Mouse (Mus musculus): ENCODE data around the gene Ncoa3.
A peak's percentile ranks its signal among the peaks of the same experiment; 100 is the strongest.

Gene Ncoa3

DNA sequence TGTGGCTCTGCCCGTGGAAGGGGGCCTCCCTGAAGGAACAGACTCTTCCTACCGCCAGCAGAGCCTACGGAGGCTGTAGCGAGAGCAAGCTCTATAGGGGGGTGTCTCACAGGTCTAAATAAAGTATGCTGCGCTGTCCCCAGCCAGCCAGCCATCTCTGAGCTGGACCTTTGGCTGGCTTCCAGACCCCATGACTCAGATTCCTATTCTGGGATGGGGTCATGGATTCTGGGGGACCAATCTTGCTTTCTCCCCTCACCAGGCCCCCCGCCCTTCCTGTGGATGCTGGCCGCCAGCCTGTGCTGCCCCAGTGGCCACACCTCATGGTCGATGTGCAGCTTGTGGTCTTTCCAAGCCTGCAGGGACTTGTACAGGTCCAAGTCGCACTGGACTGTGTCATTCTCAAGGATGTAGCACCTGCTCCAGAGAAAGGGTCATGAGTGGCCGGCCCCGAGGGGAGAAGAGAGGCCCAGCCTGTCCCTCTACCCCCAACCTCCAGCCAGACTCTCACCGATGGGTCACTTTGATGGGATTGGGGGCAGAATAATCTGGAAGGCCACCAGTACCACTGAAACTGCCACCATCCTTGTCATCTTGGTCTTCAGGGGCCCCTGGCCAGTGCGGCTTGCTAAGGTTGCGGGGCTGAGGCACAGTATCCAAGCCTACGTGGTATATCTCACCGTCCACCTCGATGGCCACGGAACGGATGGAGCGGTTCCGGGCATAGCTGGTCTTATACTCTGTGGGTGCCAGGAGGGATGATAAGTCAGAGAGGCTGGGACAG lies 88.7 kb downstream of the Ncoa3 start:
- no peak for DNase-seq

DNA sequence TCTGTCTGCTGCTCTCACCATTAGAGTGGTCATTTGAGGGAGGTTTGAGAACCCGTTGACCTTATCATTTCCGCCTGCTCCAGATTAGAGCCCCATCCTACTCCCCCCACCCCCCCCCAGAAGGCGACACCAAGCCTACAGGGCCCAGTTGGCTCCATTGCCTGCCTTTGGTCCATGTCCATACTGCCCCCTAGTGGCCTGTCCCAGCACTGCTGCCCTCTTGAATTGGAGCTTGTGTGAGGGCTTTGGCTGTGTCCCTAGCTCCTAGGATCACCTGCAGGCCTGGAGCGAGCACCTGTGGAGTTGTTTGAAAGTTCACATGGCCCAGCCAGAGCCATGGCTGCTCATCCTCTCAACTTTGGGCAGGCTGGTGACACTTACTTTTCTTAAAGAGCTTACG lies 89.8 kb downstream of the Ncoa3 start:
- peak; percentile 88 for DNase-seq

DNA sequence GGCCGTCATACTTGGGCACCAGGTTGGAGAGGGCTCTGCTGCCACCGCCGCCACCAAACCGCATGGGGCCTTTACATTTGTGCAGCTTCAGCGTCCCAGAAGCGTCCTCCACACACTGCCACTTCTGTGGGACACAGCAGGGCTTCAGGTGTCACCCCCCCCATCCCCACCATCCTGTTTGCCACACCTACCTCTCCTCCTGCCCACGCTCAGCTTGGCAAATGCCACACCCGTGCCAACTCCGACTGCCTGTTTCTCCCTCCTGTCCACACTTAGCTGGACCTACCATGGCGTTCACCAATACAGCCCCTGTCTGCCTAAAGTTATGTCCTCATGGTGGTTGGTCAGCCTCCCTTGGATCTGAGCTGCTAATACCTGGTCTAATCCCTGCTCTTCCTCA lies 90.2 kb downstream of the Ncoa3 start:
- no peak for DNase-seq

DNA sequence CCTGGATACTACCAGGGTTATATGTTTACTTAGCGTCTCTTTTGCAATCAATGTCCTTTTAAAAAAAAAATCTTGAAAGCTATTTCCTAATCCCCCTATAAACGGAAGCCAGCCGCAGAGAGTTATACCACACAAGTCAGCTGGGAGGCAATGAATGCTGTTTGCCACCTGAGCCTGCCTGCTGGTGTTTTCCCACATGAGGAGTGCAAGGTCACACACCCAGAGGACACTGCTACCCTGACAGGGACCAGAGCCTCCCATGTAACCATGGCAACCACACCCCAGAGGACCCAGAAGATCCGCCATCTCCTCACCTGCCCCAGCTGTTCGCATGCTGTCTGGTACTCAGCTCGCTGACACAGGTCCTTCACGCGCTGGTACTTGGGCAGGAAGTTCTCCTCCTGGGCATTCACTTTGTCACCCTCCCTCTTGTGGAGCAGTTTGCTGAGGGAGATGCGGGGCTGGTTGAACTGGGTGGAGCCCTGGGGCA lies 91.2 kb downstream of the Ncoa3 start:
- DNase-seq: peak; percentile 22

DNA sequence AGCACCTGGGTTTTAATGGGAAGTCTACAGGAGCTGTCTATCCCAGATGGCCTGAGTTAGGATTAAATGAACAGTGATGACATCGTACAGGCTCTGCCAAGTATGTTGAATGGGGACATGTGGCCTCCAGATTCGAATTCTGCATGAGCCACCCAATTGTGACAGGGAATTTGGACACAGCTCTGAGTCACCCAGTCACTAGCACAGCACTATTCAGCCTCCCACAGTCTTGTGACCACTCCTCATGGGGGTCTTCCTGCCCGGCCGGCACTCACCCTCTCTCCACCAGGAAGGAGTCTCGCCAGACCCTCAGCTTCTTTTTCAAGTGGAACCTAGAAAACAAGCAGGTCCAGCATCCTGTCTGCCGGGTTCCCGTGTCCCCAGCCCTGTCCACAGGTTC lies 91.7 kb downstream of the Ncoa3 start:
- DNase-seq: no peak

DNA sequence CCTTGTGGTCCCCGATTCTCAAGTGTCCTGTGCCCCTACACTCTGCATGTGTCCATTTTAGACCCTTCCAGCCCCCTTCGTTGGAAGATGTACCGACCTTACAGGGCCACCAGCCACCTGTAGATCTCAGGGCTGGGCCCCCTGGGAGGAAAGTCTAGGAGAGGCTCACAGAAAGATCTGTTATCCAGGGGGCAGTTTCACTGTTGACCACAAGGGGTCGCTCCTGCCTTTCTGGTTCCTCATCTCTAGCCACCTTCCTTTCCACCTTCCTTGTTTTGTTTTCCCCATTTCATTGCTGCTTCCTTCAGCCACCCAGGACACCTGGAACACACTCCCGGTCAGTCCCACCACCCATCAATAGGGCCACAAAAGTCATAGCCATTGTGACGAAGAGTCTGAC lies 92.5 kb downstream of the Ncoa3 start:
- DNase-seq: peak; percentile 79

DNA sequence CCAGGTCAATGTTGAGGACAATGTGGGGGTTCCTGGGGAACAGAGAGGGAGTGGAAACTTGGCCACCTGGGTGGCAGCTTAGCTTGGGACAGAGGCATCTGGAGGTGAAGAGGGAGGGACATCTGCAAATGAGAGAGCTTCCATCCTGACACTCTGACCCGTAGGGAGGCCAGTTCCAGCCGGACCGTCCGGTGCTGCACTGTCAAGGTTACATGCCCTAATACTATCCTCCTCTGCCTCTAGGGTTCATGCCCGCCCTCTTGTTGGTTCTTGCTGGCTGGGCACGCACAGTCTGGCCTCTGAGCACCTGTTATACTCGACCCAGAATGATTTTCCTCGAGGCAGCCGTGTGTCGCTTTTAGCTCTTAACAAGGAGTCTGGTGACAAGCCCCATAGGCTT lies 93.3 kb downstream of the Ncoa3 start:
- DNase-seq: no peak

DNA sequence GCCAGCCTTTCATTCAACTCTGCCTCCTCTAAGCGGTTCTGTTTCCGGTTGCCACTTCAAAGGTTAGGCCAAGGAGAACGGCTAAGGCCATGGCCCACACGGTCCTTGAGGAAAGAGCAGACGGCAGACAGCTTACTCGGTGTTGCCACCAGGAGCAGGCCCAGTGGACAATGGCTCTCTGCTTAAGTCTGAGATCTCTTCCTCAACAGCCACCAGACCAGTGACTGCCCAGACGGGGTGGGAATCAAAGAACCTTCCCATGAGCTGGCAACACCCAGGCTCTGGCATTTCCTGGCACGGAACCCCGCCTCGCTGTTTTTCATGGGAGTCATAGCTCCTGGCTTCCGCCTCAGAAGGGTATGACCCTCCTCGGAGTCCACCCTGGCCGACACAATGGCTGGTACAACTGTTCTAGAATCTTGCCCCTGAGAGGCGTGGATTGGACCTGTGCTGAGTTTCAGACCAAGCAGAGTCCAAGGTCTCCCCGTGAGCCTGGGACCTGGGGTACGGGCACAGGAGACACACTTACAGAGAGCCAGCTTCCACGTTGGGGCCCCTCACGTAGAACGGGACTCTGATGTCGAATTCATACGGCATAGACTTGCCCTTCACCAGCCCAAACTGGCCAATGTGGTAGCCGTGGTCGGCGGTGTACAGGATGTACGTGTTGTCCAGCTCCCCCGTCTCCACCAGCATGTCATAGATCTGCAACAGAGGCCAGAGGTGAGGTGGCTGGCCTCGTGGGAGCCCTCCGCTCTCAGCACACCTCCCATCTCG lies 94.2 kb downstream of the Ncoa3 start:
- no peak for DNase-seq

DNA sequence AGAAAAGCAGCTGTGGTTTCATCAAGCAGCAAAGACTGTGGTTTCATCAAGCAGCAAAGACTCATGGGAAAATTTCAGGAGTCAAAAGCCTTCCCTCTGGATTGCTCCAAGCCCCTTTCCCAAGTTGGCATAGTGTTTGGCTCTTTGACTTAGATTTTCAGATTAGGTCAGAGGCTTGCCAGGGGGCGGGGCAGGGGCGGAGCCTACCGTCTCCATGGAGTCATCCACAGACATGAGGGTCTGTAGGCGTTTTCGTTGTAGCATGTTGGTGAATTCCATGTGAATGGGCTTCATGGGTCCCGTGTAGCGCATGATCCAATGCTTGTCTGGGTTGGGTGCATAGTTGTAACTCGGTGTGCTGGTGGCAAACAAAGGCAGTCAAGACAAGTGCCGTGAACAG lies 96.6 kb downstream of the Ncoa3 start:
- peak; percentile 29 for DNase-seq

DNA sequence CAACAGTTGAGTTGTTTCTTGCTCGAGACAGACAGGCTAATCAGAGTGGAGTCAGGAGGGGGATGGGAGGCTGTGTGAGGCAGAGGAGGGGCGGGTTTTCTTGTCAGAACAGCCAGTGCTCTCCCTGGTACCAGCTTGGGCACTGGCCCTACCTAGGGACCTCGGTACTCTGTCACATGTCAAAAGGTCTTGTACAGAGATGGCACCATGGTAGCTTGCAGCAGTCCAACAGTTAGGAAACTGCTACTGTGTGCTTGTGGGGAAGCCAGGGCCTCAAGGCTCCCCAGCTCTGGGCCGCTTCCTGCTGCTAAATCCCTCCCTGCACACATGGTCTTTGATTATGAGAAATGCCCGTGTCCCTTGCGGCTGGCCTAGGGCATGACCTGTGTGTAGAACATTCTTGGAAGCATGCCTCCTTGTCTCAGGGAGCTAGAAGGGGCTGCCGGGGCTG lies 97.7 kb downstream of the Ncoa3 start:
- DNase-seq: no peak

DNA sequence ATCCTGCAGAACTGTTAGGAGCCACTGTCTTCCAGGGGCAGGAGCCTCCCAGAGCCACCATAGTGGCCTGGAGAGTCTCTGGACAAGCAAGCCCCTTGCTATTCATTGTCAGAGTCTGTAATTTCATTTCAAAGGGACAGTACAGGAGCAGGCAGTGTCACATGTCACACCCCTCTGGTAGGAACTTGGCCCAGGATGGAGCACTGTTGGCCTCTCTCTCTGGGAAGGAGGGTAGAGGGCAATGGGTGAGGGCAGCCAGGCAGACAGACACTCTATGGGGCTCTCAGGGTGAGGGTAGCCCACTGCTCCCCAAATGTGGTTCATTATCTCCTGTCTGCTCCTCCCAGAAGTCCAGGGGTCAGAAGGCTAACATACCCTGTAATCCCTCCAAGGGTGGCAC lies 99.2 kb downstream of the Ncoa3 start:
- DNase-seq: no peak

DNA sequence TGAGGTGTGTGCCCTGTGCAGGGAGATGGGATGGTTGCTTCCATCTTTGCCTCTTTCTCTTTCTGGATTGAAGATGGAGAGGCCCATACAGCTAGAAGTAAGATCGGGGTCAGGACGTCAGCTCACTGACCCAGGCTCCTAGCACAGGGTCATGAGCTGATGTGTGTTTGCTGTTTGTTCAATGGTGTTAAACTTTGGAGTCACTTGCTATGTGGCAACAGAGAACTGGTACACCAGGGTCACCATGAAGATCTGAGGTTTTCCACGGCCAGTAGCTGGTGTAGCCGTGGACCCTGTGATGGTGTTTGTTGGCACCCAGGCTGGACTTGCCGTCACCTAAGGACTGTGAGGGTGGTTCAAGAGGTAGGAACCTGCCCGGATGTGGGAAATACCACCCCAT lies 100.0 kb downstream of the Ncoa3 start:
- no peak for DNase-seq

DNA sequence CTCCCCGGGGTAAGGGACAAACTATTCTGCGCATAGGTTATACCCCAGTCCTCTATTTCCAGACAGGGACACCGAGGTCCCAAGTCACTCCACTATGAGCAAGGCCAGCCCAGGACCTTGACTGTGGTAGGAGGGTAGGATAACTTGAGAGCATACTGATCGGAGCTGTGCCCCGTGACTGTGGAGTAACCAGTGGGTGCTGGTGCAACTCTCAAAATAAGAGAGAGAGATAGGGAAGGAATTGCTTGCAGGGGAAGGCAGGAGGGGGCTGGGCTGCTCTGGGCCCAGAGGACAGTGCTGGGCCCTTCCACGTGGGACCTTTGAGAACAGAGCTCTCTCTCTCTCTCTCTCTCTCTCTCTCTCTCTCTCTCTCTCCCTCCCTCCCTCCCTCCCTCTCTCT lies 103.9 kb downstream of the Ncoa3 start:
- no peak for DNase-seq

DNA sequence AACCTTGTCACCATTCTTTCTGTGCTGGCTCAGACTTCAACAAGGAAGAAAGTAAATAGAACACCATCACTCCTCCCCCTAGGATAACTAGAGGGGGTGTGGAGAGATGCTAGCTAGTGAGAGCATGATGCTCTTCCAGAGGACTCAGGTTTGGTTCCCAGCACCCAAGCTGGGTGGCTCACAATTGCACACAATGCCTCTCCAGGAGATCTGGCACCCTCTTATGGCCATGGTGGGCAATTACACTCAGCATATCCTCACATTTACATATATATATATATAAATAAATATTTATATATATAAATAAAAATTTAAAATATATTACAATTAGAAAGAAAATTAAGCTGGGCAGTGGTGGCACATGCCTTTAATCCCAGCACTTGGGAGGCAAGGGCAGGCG lies 104.4 kb downstream of the Ncoa3 start:
- DNase-seq: no peak

DNA sequence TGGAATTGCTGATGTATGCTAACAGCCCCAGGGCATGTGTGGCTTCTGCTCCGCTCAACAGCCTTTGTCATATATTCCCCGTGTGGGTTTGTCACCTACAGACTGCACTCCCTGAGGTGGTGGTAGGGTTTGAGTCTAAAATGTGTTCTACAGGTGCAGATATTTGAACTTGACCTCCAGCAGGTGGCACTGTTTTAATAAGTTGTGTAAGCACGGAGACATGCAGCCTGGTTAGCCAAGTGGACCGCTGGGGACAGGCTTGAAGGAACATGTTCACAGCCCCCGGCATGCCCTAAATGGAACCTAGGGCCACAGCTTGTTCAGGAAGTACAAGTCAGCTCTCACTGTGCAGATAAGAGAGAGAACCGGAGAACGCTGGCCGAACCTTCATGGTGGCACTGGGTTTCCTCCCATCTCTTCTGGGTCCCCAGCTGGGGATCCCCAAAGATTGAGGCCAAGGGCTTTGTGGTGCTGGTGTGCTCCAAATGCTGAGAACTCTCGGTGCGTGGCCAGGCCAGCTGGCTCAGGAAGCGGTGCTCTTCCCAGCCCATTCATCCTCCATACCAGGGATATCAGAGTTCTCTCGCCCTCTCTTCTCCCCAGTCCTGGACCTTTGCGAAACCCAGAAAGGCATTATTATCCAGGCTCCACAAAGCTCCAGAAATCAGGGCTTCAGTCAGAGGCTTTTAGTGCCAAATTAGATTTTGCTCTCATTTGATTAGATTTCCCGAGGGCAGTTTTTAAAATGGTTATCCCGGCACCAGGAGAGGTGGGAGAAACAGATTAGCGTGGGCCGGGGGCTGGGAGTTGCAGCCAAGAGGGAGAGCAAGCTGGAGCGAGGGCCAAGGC lies 105.2 kb downstream of the Ncoa3 start:
- DNase-seq: peak; percentile 60

DNA sequence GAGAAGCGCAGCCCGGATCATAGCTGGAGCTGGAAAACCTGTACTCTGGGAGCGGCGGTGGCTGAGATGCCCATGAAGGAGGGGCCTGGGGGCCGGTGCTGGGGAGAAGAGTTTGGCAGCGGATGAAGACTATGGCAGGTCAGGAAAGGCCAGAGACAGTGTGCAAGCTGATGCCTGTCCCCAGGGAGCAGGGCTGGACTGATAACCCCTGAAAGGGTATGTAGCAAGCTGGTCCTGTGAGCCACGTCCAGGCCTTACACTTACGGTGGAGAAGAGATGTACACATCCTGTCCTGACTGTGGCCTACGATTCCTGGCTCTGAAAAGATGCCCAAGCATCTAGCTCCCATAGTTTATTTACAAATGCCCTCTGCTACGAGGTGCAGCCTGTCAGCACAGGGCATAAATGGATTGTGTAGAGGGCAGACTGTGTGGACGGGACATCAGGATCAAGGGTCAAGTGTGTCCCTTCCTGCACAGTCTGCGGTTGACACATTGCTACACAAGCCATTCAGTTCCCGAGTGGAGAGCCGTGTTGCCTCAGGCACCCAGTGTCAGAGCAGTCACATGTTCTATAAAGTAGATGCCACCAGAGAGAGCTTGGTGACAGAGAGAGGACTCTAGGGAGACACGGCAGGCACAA lies 106.0 kb downstream of the Ncoa3 start:
- no peak for DNase-seq

DNA sequence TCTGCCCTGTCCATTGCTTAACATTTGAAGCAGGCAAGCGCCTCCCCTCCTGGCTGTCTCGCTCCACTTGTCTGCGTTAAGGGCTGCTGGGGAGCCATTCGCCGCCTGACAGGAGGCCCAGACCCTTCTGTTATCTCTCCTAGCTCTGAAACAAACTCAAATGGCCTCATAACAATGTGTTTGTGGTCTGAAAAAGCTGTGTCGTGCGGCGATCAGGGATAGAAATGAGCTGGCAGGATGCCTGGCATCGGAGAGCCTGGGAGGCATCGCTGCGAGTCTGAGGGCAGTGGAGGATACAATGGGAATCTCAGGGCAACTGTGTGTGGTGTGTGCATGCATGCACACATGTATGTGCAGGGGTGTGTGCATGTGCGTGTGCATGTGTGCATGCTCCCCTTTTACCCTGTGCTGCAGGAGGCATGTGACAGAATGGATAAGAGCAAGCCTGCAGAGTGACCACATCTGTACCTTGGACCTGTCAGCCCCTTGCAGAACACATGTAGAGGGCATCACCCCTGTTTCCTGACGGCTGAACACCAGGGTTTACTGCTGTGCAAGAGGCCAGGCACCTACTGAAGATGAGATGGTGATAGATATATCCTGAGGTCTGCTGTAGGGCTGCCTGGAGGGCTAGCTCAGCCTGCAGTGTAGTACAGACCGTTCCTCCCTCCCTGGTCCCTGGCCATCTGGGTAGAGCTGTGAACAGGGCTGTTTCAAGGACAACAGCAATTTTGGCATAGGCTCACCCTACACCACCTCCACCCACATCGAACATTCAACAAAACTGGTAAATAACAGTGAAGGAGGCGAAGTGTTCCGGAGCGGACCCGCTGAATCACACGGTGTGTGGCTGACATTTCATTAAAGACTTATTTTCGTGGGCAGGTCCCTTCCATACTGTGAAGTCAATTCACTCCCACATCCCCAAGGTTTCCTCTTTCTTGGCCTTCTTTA lies 108.2 kb downstream of the Ncoa3 start:
- DNase-seq: no peak

DNA sequence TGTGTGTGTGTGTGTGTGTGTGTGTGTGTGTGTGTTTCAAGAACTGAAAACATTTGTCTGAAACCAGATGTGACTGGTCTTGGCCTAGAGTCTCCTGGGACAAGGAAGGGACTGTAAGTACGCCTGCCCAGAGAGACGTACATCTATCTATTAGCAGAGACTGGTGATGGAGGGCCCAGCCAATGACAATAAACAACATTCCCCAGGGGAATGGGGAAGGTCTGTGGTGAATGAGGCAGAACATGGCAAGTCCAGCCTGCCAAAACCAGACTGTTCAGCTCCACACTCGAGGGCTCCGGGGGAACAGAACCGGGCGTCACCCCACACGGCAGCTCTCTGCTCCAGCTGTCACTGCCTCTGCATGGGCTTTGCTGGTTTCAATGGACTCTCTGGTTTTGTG lies 110.5 kb downstream of the Ncoa3 start:
- DNase-seq: no peak

DNA sequence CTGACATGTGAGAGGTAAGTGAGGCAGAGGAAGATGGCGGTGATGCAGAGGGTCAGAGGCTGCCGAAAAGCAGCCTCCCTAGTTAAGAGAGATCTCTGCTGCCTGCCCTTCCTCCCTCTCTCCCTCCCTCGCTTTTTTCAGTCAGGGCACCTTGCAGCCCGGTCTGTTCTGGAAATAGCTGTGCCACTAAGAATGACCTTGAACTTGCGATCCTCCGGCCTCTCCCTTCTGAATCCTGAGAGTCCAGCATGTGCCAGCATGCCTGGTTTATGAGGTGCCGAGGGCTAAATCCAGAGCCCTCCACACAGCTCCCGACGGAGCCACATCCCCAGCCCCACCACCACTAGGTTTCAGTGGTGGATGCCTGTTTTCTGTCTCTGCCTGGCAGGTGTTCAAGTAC lies 113.5 kb downstream of the Ncoa3 start:
- no peak for DNase-seq

DNA sequence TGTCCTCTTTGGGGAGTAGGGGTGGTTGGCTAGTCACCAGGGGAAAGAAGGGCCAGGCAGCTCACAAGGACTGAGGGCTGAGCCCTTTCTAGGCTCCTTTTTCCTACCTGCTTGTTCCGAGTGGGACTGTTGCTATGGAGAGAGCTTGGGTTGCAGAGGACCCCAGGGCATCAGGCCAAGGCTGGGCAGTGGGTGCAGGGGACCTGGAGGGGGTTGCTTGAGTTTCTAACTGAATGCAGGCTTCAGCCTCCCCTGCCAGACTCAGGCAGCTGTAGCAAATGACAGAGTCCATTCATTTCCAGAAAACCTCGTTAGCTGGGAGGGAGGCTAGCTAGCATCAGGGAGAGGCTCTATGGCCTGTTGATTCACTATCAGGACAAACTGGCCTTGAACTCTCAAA lies 114.2 kb downstream of the Ncoa3 start:
- DNase-seq: no peak

DNA sequence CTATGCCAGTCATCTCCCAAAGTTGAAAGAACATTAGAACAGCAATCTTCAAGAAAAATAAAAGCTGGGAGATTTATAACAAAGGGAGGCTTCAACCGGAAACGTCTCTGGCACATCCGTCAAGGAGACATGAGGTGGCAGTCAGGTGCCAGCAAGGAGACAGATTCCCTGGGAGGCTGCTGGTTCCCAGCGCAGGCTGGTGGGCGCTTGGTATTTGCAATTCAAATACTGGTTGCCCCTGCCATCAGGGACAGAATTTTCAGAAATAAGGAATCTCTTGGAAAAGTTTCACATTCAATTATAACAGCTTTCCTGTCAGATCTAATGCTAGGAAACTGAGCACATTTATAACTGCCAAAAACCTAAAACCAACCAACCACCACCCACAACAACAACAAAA lies 115.5 kb downstream of the Ncoa3 start:
- DNase-seq: no peak

DNA sequence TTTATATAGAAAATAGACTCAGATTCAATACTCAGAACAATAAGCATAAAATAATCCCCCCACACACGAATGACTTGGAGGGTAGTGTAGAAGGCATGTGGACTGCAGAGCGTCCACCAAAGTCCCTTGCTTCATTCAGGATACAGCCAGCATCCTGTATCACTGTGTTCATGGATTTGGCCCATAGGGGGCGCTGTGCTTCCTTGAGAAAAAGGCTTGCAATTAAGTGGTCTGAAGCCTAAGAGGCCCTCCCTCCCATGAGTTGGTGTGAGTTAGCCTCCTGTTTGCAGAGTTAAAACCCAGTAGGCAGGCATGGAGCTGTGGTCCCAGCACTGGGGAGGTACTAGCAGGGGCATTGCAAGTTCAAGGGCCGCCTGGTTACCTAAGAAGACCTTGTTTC lies 115.9 kb downstream of the Ncoa3 start:
- DNase-seq: peak; percentile 88
